Mouse (Mus musculus) intestine, embryonic 15.5 days (tissue): ENCODE measurements around the gene Svs1. TPM values are rescaled to one million over a fixed set of nuclear protein-coding genes. Genes with fewer than 3 reads are reported as not detected.

Experiments used
- ATAC-seq: fragments of 200-750 bp; cut with Nextera tagmentation; 2 replicates; pipeline ENCODE4 v1.8.0; 2017; ENCODE audit warnings: moderate TSS enrichment, moderate library complexity
- H3K27ac ChIP-seq: fragments of 300-500 bp; sonication (generic); 2 replicates; pipeline ENCODE4 v1.5.1; 2015; ENCODE audit warnings: mild to moderate bottlenecking, inconsistent platforms
- H3K27me3 ChIP-seq: fragments of 300-500 bp; sonication (generic); replicated peaks from 2 replicates; pipeline ENCODE4 v1.6.1; 2015; ENCODE audit warnings: inconsistent platforms
- H3K36me3 ChIP-seq: fragments of 300-500 bp; sonication (generic); 2 replicates; pipeline ENCODE4 v1.6.1; 2015; ENCODE audit warnings: inconsistent platforms
- H3K4me1 ChIP-seq: fragments of 300-500 bp; sonication (generic); replicated peaks from 2 replicates; pipeline ENCODE4 v1.6.1; 2015; ENCODE audit warnings: inconsistent platforms
- H3K4me2 ChIP-seq: fragments of 300-500 bp; sonication (generic); replicated peaks from 2 replicates; pipeline ENCODE4 v1.6.1; 2015; ENCODE audit warnings: mild to moderate bottlenecking, inconsistent platforms
- H3K4me3 ChIP-seq: fragments of 300-500 bp; sonication (generic); replicated peaks from 2 replicates; pipeline ENCODE4 v1.5.1; 2015; ENCODE audit warnings: inconsistent platforms
- H3K9ac ChIP-seq: fragments of 300-500 bp; sonication (generic); 2 replicates; pipeline ENCODE4 v1.6.1; 2015; ENCODE audit warnings: inconsistent platforms
- H3K9me3 ChIP-seq: fragments of 300-500 bp; sonication (generic); 2 replicates; pipeline ENCODE4 v1.6.1; 2016; ENCODE audit warnings: inconsistent platforms
- WGBS: fragments of 180-500 bp; shearing (Covaris S2); methylation state at CpG from one replicate; pipeline ENCODE4 v1.1.7; 2015; 5-methylcytosine and 5-hydroxymethylcytosine counted together
- polyA plus RNA-seq: library from polyadenylated mRNA; unstranded; fragments of >200 nt; fragmentation: Nextera tagmentation; extraction: Ambion mirVana; gene quantifications from 2 replicates; pipeline ENCODE4 v1.2.1, GENCODE M21; 2015

The Svs1 gene
- polyA plus RNA-seq, 1 experiment from 2014 or later, result not detected

DNA sequence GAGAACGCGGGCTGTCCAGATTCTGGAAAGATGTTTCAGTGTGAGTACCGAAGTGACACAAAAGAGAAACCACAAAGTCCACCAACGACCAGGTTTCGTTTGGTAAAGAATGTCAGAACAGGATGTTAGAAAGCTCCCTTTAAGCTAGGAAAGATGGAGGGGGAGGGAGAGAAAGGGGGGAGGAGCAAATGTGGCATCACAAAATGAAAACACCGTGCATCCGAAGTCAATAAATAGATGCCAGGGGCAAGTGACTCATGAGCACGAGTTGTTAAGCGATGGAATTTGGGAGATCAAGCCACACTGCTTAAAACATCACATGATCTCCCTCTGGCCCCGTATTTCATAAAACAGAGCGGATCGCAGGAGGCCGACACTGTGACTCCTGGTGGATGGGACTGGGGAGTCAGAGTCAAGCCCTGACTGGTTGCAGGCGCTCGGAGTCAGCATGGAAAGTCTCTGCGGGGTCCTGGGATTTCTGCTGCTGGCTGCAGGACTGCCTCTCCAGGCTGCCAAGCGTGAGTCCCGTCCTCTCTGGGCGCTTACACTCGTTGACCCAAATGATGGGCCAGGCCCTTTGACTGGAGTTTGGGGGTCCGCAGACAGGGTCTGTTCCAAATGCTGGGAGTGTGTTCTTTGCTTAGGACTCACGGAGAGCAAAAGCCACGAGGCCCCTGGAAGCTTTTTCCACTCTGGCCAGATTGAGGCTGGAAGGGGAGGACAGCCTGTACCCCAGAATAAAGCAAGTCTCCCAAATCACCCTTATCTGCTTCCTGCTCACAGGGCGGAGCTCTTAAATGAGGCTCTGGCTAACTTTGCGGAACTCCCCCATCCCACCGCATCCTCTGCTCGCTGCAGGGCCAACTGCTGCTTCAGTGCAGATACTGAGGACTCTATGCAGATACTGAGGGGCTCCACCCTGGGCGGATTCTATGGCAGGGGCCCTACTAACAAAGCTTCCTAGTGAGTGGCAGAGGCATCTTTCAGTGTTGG lies 49.9 kb downstream of the Svs1 start, which contains the start of gene Gpnmb:
Gene Gpnmb, plus strand, starts transcription at position 272 of the 993 bp plus-strand sequence.
- H3K27ac ChIP-seq, result no peak within 1 kb of the TSS
- no peak within 1 kb of the TSS for H3K4me3 ChIP-seq
- no peaks in the 10 kb centered on the region for H3K36me3 ChIP-seq
- no peak within 1 kb of the TSS for H3K9ac ChIP-seq
- ATAC-seq, result 0 out of 2 replicates have a peak, but pooled peaks have one; percentile 4
- H3K9me3 ChIP-seq, result no peaks in the 10 kb centered on the region
- 44% methylated on average over 28 of the region's 28 CpGs for WGBS
- H3K4me2 ChIP-seq, result peak within 1 kb of the TSS; percentile 35
- no peaks in the 10 kb centered on the region for H3K27me3 ChIP-seq
- H3K4me1 ChIP-seq, result peaks cover 5% of the 10 kb centered on the region; the same call in 1 of the 2 replicates

- Histone ChIP-seq H3K36me3 (no peaks in the 10 kb centered on the region), H3K4me2 (no peak overlapping the region), H3K4me3 (no peak overlapping the region), H3K9ac (no peak overlapping the region), H3K9me3 (no peaks in the 10 kb centered on the region), H3K27me3 (no peaks in the 10 kb centered on the region), H3K4me1 (peaks cover 5% of the 10 kb centered on the region; the same call in 1 of the 2 replicates), H3K27ac (no peak overlapping the region)
- WGBS, result 64% methylated on average over 12 of the region's 12 CpGs
- peak; percentile 46; the same call in 1 of the 2 replicates for ATAC-seq
Measured at GRCm38 (mm10) chr6:49037268-49037662, 50.6 kb downstream of the Svs1 start.

DNA sequence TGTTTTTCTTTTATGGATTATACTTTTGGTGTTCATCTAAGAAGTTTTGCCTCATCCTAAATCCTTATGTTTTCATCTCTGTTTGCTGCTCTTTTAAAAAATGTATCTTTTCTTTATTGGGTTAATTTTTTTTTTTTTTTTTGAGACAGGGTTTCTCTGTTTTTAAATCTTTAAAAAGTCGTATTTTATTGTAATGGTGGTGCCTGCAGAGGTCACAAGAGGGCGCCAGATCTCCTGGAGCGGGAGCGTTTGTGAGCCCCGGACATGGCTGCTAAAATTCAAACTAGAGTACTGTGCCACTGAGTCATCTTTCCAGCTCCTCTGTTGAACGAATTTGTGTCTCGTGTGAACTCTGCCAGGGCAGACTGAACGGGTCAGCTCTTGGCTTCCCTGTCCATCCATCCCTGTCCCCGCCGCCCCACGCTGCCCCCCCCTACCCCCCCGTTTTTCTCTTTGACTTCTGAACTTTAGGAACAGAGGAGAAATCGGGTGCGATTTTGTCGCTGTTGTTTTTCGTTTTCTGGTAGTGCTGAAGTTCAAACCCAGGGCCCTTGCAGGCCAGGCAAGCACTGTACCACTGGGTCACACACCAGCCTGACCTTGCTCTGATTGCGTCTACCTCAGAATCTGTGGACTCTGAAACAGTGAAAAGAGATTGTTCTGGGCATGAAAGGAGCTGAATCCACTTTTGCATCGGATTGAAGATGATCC lies 53.0 kb downstream of the Svs1 start:
- peak overlapping the region; percentile 50 for H3K4me2 ChIP-seq
- peak overlapping the region; percentile 31 for H3K4me3 ChIP-seq
- H3K4me1 ChIP-seq, result peaks cover 5% of the 10 kb centered on the region; the same call in 1 of the 2 replicates
- no peaks in the 10 kb centered on the region for H3K27me3 ChIP-seq
- no peaks in the 10 kb centered on the region for H3K9me3 ChIP-seq
- no peaks in the 10 kb centered on the region for H3K36me3 ChIP-seq
- H3K9ac ChIP-seq, result peak overlapping the region; percentile 34; the same call in 1 of the 2 replicates
- H3K27ac ChIP-seq, result no peak overlapping the region
- WGBS, result 13% methylated on average over 18 of the region's 18 CpGs
- no peak for ATAC-seq

Other genes with a start within 250 kb of the Svs1 start
- 31.0 and 34.9 TPM in 2 replicates for gene Gimap1, start 247.8 kb upstream of the Svs1 start, polyA plus RNA-seq
- gene Gimap5, start 240.7 kb upstream of the Svs1 start, polyA plus RNA-seq, result 10.5 and 10.9 TPM in 2 replicates
- gene Gimap3, start 216.0 kb upstream of the Svs1 start, polyA plus RNA-seq, result 0.15 and 0.20 TPM in 2 replicates
- gene Tmem176a, start 145.9 kb upstream of the Svs1 start, polyA plus RNA-seq, result 140 and 159 TPM in 2 replicates
- gene Tmem176b, start 145.4 kb upstream of the Svs1 start, polyA plus RNA-seq, result 341 and 366 TPM in 2 replicates
- 21.4 and 28.0 TPM in 2 replicates for gene Aoc1, start 114.0 kb upstream of the Svs1 start, polyA plus RNA-seq
- not detected in 2 replicates for gene 1600015I10Rik, start 57.0 kb upstream of the Svs1 start, polyA plus RNA-seq
- not detected in 2 replicates for gene Doxl2, start 11.9 kb upstream of the Svs1 start, polyA plus RNA-seq
- gene Gpnmb, start 49.7 kb downstream of the Svs1 start, polyA plus RNA-seq, result 0.13 and 0.20 TPM in 2 replicates
- gene Malsu1, start 86.9 kb downstream of the Svs1 start, polyA plus RNA-seq, result 66.9 and 78.7 TPM in 2 replicates
- gene Igf2bp3, start 228.1 kb downstream of the Svs1 start, polyA plus RNA-seq, result 83.1 and 96.8 TPM in 2 replicates